Mouse (Mus musculus) ES-Bruce4 (cell line): ENCODE measurements around the gene Mcfd2.

Experiments
- CTCF ChIP-seq: IDR thresholded peaks from one replicate; pipeline ENCODE4 v1.8.1; 2011; ENCODE audit warnings: low read depth, low read length
- POLR2A ChIP-seq: IDR thresholded peaks from one replicate; pipeline ENCODE4 v1.8.1; 2011; ENCODE audit warnings: low read length; ENCODE audit not compliant: insufficient read depth

DNA sequence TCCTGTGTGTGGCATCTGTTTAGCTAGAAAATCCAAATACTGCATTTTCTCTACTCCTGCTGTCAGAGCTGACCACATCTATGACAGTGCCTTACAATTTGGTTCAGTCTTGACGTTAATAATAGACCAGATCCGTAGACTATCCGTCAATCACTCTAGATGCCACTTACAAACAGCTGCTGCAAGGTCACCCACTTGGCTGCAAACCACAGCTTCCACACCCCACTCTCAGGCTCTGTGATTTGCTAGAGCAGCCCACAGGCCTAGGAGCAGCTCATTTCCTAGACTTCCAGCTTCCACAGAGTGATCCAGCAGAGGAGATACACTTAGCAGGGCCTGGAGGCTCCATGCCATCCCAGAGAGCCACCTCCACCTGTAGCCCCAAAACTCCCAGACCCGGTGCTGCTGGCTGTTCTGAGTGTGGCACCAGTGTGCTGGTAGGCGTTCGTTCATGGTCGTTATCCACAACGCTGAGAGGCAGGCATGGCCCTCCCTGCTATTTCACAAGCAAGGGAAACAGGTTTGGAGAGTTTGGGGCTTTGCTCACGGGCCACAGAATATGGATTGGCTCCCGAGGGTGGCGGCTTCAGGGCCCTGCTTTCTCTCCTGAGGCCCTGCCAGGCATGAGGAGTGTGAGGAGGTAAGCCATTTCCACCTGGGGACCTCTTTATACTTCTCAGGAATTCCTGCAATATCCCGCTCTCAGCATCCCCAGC is 43.5 kb upstream of the Mcfd2 start:
- TF ChIP-seq CTCF, result no peak
- no peak for TF ChIP-seq POLR2A
